Mouse (Mus musculus) CD4-positive, CD25-positive, alpha-beta regulatory T cell, adult 2 months (primary cell): Measurements from ENCODE around the gene Mars.
A peak's percentile ranks its signal among the peaks of the same experiment; 100 is the strongest.

Source experiments
- DNase-seq: peaks from one replicate; pipeline ENCODE4 v3.0.0-alpha.2; 2012; ENCODE audit warnings: low read depth, low spot score

The Mars gene

DNA sequence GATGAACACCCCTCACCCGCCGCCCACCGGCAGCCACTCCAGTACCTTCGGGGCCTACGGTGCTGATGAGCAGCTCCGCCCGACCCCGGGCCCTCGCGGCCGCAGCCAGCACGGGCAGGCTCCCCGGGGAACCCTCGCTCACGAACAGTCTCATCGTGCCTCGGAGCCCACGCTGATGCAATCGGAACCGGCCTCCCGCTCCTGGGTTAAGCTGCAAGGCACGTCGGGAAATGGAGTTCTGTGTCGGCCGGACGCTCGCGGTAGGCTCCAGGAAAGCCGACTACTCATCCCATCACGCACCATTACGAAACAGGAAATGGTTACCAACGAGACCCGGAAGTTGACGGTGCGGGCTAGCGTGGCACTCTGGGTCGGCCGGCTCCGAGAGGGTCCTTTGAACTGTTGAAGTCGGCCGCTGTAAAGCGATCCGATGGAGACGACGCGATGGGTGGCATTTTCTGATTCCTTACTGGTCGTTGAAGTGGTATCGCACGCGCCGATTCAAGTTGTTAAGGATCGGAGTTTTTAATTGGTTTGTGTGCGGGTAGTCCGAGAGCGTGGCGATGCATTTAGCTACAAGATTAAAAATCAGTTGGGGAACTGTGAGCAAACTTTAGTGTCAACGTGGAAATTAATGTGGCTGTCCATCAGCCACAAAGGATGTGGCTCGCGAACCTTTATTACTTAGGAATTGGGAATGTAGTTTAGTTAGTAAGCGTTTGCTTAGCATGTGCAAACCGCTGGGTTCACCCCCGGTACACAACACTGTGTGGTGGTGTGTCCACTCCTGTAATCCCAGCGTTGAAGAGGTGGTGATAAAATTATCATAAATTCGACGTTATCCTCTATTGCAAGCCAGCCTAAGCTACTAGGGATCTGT is at the start of gene Mars:
Mars (minus strand) TSS at position 311 of the 880 bp plus-strand sequence.
- DNase-seq = peak; percentile 95

DNA sequence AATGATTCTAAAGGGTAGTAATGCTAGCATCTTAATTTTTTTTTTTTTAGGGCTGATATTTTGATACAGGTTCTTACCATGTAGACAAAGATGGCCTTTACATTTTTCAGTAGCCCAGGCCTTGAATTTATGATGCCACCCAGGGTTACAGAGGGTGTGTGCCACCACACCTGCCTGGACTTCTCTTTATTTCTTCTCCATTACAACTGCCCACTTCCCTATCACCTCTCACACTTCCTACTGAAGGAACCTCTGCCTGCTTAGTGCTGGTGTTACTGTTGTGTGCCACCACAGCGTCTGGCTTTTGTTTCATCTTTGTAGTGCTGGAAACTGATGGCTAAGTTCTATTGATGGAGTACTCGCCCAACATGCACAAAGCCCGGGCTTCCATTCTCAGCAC is 49.1 kb upstream of the Mars start:
- DNase-seq = no peak

DNA sequence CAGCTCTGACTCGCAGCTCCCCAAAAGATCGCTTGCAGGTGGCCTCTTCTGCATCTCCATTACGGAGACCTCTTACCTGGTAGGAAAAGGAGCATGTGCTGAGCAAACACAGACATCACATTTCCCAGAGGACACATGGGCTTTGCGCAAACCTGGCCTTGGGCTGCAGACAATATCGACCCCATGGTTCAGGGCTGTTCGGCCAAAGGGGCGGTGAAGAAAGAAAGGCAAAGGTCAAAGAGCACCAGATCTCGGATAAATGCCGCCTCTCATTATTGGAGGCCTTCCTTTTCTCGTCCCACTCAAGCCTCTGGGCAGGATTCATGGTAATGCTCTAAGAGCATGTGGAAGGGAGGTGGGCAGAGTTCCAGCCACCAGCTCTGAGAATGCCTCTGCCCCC is 43.8 kb upstream of the Mars start:
- no peak for DNase-seq

DNA sequence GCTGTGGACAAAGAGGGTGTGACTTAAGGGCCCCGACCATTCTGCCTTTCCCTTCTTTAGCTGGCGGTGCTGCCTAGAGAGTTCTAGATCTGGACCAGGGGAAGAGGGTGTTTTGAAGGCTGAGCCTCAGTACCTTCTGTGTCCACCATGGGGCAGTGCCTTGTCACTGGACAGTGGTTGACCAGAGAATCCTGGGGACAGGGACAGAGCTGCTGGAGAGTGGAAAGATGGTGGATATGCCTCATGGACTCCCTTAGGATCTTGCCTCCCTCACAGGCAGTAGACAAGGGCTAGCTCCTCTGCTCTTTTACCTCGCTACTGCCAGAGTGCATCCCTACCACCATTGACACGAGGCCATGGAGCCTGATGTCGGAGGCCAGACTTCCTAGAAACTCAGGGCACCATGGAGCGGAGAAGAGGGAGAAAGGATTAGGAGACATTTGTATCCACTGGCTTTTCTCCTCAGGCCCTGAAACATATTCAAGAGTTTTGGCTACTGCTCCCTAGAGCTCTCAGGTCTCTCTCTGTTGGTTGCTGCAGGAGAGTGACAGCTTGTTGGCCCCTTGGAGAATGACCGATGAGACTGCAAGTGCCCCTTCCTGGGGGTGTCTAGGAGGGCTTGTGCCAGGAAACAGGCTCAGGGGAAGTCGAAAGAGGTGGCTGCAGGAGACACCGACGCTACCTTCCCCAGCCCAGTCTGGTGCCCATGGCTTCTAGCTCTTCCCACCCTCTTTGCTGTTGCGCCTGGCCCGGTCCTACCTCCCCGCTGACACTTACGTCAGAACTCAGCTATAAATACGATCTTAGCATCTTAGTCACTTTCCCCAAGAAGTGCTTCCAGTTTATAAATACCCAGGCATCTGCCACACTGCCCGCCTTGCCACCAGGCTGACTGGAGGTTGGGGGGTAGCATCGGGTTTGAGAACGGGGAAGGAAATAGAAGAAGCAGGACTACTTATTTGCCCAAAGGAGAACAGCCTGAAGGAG is 42.6 kb upstream of the Mars start, which contains the start of gene Inhbe:
Inhbe (minus strand) TSS at position 503 of the 987 bp plus-strand sequence.
- no peak for DNase-seq

DNA sequence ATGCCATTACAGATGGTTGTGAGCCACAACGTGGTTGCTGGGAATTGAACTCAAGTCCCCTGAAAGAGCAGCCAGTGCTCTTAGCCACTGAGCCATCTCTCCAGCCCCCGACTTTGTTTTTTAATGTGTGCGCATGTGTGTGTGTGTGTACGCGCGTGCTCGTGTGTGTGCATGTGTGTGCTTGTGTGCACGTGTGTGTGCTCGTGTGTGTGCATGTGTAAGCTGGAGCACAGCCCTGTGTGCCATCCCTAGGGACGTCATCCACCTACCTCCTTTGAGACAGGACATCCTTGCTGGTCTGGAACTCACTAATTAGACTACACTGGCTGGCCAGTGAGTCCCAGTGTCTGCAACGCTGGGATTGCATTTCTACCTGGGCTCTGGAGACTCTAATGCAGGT is 41.2 kb upstream of the Mars start:
- DNase-seq = no peak

DNA sequence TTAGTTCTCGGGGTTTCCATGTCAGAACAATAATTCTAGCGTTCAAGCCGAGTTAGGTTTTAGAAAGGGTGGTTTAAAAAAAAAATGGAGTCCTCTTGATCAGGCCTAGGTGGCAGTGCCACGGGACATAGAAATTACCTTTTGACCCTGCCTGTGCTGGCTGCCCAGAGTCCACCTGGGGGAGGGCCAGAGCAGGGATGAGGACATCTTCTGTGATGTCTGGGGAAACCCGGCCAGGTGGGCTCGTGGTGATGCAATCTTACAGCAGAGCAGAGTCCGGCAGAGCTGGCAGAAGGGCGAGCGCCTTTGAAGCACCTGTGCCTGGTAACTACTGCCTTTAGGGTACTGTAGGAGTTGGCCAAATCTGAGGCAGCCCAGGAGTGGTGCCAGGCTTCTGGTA is 40.6 kb upstream of the Mars start:
- DNase-seq = no peak

DNA sequence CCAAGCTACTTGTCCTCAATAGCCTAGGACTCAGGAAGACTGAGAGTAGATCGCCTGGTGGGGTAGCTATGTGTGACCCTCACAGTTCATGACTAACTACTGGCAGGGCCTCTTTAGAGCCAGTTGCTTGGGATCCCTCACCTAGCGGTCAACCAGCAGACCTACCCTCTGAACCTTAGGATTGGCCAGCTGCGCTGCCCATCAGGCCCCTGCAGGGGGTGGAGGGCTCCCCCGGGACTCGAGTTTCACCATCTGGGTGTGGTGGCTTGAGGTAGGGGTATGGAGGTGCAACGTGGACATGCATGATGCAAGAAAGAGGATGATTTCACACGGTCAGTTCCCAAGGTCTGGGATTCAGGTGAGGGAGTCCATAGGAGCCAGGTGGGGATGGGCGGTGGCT is 40.1 kb upstream of the Mars start:
- DNase-seq = no peak

DNA sequence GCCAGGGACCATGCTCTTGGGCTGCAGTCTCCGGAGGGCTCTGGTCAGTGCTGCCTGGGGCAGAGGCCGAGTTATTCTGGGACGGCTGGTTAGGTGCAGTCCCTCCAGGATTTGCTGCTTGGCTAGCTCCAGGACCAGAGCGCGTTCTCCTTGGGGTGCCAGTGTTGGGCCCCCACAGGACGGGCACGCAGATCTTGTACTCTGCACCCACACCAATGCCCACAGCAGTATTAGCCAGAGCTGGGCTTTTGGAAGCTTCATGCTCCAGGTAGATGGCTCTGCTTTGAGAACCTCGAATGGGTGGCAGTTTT is 39.7 kb upstream of the Mars start:
- no peak for DNase-seq

DNA sequence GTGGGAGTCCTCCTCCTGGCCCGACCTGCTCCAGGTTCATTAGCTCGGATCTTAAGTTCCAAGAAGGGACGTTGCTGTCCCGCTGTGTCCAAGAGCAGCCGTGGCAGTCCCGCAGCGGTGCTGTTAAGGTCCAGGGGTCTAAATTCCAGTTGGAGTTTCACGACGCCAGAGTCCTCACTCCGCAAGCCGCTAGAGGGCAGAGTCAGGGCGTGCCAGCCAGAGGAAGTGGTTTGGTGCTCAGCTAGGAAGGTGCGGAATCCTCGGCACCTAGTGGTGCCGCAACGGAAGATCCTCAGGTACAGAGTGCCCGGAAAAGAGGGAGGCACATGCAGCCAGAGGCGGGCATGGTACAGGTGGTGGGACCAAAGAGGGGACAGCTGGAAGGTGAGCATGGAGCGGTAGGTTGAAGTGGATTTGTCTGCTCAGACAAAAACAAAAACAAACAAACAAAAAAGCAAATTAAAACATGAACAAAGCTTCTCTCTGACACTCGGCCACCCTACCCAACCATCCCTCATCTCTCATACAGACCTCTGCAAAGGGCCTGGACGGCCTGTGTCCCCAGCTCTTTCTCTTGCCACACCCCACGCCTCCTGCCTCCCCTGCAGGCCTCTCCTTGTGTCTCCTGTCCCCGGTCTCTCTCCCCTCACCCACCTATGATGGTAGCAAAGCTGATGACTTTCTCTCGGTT is 39.2 kb upstream of the Mars start:
- peak; percentile 88 for DNase-seq

DNA sequence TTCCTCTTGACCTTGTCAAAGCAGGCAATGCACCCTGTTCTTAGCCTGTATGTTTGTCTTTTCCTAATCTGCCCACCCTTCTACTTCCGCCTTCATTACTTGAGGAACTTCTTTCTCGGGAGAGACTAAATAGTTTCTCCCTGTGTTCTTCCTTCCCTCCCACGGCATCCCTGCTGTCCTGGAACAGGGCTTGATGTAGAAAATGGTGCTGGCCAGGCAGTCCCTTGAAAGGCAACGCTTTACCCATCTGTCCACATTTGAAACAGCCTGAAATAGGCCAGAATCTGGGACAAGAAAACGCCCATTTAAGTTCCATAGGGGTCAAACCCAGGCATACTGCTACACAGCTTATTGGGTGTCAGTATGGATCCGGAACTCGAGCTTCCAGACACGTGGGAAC is 38.2 kb upstream of the Mars start:
- DNase-seq = no peak

DNA sequence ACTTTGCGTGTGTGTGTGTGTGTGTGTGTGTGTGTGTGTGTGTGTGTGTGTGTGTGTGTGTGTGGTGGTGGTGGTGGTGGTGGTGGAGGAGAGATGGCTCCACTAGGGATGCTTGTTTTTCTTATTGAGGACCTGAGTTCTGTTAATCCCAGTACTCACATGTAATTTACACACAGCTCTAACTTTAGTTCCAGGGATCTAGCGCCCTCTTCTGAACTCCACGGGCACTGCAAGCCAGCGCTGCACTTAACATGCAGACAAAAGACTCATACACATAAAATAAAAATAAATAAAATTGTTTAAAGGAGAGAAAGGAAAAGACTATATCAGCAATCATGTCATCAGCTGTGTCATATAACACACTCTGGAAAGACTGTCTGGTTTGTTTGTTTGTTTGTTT is 37.4 kb upstream of the Mars start:
- peak; percentile 53 for DNase-seq

DNA sequence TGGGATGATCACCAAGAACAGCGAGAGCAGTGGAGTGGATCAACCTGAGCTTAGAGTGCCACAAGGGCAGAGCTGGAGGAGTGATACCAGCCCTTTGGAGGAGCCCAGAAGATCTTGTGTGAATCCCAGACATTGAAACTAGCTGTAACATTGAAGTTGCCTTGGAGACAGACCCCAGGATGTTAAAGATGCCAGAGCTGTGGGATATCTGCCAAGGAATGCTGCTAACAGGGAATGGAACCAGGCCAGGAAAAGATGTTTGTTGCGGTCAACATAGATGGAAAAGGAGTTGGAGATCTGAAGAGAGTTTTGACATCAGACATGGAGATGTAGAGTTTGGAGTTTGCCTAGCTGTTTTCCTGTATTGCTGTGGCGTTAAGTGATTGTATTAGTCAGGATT is 34.6 kb upstream of the Mars start:
- DNase-seq = no peak

DNA sequence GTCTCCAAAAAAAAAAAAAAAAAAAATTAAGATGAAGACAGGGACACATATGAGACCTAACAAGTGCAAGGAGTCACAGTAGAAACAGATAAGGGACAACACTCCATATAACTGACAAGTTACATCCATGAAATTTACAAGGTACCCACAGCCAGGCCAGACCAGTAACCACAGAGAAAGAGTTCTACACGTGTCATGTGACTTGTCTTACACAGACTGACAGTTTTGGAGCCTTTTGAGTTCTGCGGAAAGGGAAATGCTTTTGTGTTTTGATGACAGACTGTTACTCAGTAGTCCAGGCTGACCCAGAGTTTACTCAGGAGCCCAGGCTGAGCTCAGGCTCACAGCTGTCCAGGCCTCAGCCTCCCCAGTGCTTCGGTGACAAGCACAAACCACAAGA is 31.4 kb upstream of the Mars start:
- no peak for DNase-seq

DNA sequence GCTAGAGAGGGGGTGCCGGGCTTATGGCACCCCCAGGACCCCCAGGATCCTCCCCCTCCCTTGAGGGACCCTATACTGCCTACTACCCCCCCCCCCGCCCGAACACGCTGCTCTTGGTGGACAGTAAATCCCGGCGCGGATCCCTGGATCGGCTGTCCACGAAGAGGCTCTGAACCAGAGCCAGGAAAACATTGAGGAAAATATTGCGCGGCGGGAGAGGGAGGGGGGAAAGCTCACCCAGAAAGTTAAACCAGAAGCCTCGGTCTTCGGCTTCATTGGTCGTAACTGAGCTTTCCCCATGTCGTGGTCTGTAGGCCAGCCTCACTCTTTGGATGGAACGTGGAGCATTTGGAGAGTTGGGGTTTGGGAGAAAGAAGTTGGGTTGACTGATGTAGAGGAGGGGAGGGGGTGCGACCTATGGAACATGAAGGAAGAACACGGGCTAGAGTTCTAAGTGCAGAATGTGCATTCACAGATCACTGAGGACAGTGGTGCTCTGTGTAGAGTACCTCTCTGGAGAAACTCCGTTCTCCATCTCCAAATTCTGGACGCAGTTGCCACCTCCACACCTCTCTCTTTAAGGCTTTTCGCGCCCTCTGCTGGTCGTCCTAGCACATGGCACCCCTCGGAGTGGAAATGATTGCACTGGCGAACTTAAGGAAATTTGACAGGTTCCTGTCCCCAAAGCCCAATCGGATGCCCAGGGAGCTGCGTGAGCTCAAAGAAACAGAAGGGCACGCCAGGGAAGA is 30.5 kb upstream of the Mars start, which contains the start of gene Gli1:
Gli1 (minus strand) TSS at position 84 of the 749 bp plus-strand sequence.
- peak; percentile 90 for DNase-seq

DNA sequence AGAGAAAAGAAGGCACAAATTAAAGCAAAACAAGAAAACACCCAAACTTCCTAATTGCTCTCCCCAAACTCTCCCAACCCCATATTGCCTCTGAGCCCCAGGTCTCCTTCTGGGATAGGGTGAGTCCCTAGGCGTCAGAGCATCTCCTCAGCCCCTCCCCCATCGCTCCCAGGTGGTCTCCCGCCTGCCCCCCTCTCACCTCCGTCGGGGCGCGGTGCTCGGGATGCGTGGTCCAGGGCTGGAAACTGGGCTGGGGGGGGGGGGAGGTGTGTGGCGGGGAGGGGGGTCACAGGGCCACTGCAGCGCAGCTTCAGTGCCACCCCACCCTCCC is 29.7 kb upstream of the Mars start:
- DNase-seq = no peak

DNA sequence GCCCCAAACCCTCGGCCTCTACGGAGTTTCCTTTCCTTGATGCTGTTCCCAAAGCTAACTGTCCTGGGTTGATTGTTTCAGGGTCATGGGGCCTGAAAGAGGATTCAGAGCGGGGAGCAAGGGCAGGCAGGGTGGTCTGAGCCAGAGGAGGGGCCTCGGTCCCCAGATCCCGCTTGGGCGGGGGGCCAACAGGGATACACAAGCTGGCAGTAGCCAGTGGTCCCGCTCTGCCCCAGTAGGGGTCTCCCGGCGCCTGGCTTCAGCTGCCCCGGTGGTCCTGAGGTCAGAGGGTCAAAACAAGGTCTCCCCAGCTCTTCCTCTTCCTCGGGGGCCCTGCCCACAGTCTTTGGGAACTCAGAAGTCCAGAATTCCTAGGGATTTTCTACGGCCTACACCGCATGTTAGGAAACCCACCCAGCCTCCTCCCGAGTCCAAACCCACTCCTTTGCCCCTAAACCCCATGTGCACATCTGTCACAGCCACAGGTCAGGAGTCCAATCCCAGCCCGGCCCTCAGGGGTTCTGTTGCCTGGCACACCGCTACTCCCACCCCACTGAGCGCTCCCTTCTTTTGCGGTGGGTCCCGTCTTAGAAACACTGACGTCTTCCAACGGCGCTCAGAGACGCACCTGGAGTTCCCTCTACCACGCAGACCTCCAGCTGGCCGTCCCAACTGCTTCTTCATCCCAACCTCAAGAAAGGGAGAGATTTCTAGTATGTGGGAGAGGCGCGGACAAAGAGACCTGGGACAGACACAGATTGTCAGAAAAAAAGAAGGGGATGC is 29.2 kb upstream of the Mars start:
- peak; percentile 43 for DNase-seq

DNA sequence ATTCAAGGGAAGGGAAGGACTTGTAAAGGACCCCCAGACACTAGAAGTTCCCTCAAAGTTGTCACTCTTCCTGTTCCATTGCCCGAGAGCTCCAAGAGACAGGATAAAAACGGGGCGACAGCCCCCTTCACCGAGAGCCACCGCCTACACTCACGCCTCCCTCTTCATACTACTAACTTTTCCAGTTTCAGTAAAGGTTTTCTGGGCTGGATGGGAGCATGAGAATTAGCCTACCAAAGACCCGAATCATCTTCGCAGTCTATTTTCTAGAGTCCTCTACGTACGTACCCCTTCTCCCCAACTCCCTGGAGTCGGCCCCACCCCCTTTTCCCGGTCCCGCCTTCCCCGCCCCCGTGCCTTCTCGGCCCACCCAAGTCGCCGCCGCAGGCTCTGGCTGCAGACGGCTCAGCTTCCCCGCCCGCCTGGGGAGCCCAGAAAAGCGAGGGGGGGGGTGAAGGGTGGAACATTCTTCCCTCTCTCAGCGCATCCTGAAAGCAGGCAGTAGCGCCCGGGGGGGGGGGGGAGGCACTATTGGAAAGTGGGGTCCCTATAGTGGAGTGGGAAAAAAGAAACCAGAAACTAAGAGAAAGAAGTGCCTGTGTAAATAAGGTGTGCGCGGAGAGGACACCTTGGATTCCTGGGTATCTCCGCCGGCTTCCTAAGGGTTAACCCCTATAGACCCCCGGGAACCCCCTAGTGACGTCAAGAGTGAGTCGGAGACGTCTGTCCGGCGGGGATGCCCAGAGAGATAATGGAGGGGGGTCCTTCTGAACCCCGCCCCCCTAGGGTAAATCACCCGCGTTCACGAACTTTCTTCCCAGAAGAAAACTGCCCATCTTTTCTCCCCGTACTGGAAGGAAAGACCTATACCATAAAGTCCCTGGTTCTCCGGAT is 28.3 kb upstream of the Mars start:
- DNase-seq = peak; percentile 48

DNA sequence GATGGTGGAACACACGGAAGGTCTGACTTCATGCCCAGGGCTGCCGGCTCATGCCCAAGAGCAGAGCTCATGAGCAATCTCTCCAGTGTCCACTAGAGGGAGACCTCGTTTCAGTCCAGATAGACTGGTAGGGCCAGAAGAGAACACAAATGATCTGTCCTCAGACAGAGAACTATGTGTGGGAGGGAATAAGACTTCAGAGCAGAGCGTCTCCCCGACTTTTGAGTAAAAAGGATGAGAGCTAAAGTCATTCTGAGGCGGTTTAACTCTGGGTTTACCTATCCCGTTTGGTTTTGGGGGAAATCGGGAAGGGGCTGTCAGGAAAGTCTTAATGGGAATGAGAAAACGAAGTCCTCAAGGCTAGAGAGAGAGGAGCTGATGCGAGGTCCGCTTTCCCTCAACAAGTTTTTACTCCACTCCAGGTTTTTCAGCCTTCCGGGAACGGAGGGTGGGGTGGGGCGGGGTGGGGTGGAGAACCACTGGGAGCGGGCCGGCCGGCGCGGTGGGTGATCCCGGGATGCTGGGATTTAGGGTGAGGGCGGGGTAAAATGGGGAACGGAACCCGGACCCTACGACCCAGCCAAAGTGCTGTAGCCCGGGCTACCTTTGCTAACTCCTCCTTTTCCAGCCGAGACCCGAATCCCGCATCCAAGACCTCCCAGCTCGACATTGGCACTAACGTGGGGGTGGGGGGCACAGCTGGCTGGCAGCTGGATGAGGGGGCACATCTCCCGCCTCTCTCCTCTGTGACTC is 27.5 kb upstream of the Mars start:
- peak; percentile 94 for DNase-seq
